Mouse (Mus musculus) MN1 (cell line): ENCODE data around the gene Kcne3.
A peak's percentile ranks its signal among the peaks of the same experiment; 100 is the strongest.

ENCODE experiments used
- DNase-seq: peaks from one replicate; pipeline ENCODE4 v3.0.0-alpha.2; 2016; ENCODE audit warnings: low spot score

The Kcne3 gene

GRCm38 (mm10) chr7:100176269-100176668 is at the start of gene Kcne3:
Gene Kcne3, plus strand, starts transcription at chr7:100176502.
- DNase-seq: no peak

GRCm38 (mm10) chr7:100126514-100126913 is 49.8 kb upstream of the Kcne3 start:
- DNase-seq: no peak

GRCm38 (mm10) chr7:100128262-100129041 is 47.9 kb upstream of the Kcne3 start:
- DNase-seq: no peak

- no peak for DNase-seq
Observed at GRCm38 (mm10) chr7:100130592-100130991, 45.7 kb upstream of the Kcne3 start.

- DNase-seq: peak; percentile 74
Observed at GRCm38 (mm10) chr7:100132379-100132778, 43.9 kb upstream of the Kcne3 start.

GRCm38 (mm10) chr7:100137038-100137437 is 39.3 kb upstream of the Kcne3 start:
- no peak for DNase-seq

GRCm38 (mm10) chr7:100138075-100138474 is 38.2 kb upstream of the Kcne3 start:
- no peak for DNase-seq

GRCm38 (mm10) chr7:100140591-100140990 is 35.7 kb upstream of the Kcne3 start:
- no peak for DNase-seq

- DNase-seq: no peak
Observed at GRCm38 (mm10) chr7:100148586-100148985, 27.7 kb upstream of the Kcne3 start.

- no peak for DNase-seq
Observed at GRCm38 (mm10) chr7:100150086-100150485, 26.2 kb upstream of the Kcne3 start.

- no peak for DNase-seq
Observed at GRCm38 (mm10) chr7:100150626-100151025, 25.7 kb upstream of the Kcne3 start.

GRCm38 (mm10) chr7:100157669-100158068 is 18.6 kb upstream of the Kcne3 start:
- peak; percentile 21 for DNase-seq

GRCm38 (mm10) chr7:100159105-100159841 is 17.0 kb upstream of the Kcne3 start, which contains the start of gene Lipt2:
Gene Lipt2, plus strand, starts transcription at chr7:100159277.
- DNase-seq: peak; percentile 94

GRCm38 (mm10) chr7:100160006-100160405 is 16.3 kb upstream of the Kcne3 start:
- peak; percentile 20 for DNase-seq

GRCm38 (mm10) chr7:100163506-100163905 is 12.8 kb upstream of the Kcne3 start:
- DNase-seq: no peak

- no peak for DNase-seq
Observed at GRCm38 (mm10) chr7:100168654-100169053, 7.6 kb upstream of the Kcne3 start.

- no peak for DNase-seq
Observed at GRCm38 (mm10) chr7:100170756-100171155, 5.5 kb upstream of the Kcne3 start.

GRCm38 (mm10) chr7:100178016-100178890 is 2.0 kb downstream of the Kcne3 start:
- no peak for DNase-seq

GRCm38 (mm10) chr7:100178891-100179233 is 2.6 kb downstream of the Kcne3 start:
- DNase-seq: no peak

GRCm38 (mm10) chr7:100179394-100179793 is 3.1 kb downstream of the Kcne3 start:
- no peak for DNase-seq

GRCm38 (mm10) chr7:100179836-100180407 is 3.6 kb downstream of the Kcne3 start:
- DNase-seq: no peak

- no peak for DNase-seq
Observed at GRCm38 (mm10) chr7:100181176-100181575, 4.9 kb downstream of the Kcne3 start.
